Mouse (Mus musculus) midbrain, embryonic 14.5 days (tissue): ENCODE measurements around the gene Kansl1l. TPM values are rescaled to one million over a fixed set of nuclear protein-coding genes. Genes with fewer than 3 reads are reported as not detected.

ENCODE experiments used
- ATAC-seq: fragments of 200-750 bp; cut with Nextera tagmentation; 2 replicates; pipeline ENCODE4 v1.8.0; 2017; ENCODE audit warnings: moderate number of reproducible peaks, moderate library complexity; ENCODE audit not compliant: low FRiP score, low TSS enrichment
- DNase-seq: peaks from one replicate; pipeline ENCODE4 v3.0.0-alpha.2; 2015
- H3K27ac ChIP-seq: fragments of 300-500 bp; sonication (generic); replicated peaks from 2 replicates; pipeline ENCODE4 v1.5.1; 2014; ENCODE audit warnings: mild to moderate bottlenecking, low read depth, low read length, moderate library complexity
- H3K27me3 ChIP-seq: fragments of 300-500 bp; sonication (generic); 2 replicates; pipeline ENCODE4 v1.6.1; 2014; ENCODE audit warnings: low read length, control low read depth, mixed read lengths; ENCODE audit not compliant: control insufficient read depth, insufficient read depth
- H3K36me3 ChIP-seq: fragments of 300-500 bp; sonication (generic); 2 replicates; pipeline ENCODE4 v1.6.1; 2014; ENCODE audit warnings: low read length, control low read depth; ENCODE audit not compliant: control insufficient read depth, insufficient read depth
- H3K4me1 ChIP-seq: fragments of 300-500 bp; sonication (generic); 2 replicates; pipeline ENCODE4 v1.6.1; 2014; ENCODE audit warnings: mild to moderate bottlenecking, antibody characterized with exemption, low read length, control low read depth; ENCODE audit not compliant: control insufficient read depth, insufficient read depth
- H3K4me2 ChIP-seq: fragments of 300-500 bp; sonication (generic); 2 replicates; pipeline ENCODE4 v1.6.1; 2014; ENCODE audit warnings: mild to moderate bottlenecking, low read length, moderate library complexity
- H3K4me3 ChIP-seq: fragments of 300-500 bp; sonication (generic); replicated peaks from 2 replicates; pipeline ENCODE4 v1.5.1; 2014; ENCODE audit warnings: low read depth, low read length
- H3K9ac ChIP-seq: fragments of 300-500 bp; sonication (generic); replicated peaks from 2 replicates; pipeline ENCODE4 v1.6.1; 2014; ENCODE audit warnings: mild to moderate bottlenecking, low read length, moderate library complexity
- H3K9me3 ChIP-seq: fragments of 300-500 bp; sonication (generic); 2 replicates; pipeline ENCODE4 v1.6.1; 2016; ENCODE audit warnings: low read length, control low read depth, mixed read lengths; ENCODE audit not compliant: control insufficient read depth
- WGBS: fragments of 180-500 bp; shearing (Covaris S2); extraction: QIAGEN DNeasy Blood & Tissue Kit; methylation state at CpG from one replicate; pipeline ENCODE4 v1.1.7; 2014; 5-methylcytosine and 5-hydroxymethylcytosine counted together
- polyA plus RNA-seq: library from polyadenylated mRNA; unstranded; fragments of >200 nt; fragmentation: Nextera tagmentation; extraction: Ambion mirVana; gene quantifications from 2 replicates; pipeline ENCODE4 v1.2.1, GENCODE M21; 2014

Kansl1l gene
- polyA plus RNA-seq, 1 experiment from 2014 or later: 13.9 TPM

GRCm38 (mm10) chr1:66672812-66673211 is 144.6 kb downstream of the Kansl1l start:
- no peaks in the 10 kb centered on the region for H3K27me3 ChIP-seq
- WGBS: 90% methylated on average over 7 of the region's 7 CpGs
- no peak overlapping the region for H3K9ac ChIP-seq
- no peak overlapping the region for H3K4me2 ChIP-seq
- no peaks in the 10 kb centered on the region for H3K4me1 ChIP-seq
- H3K4me3 ChIP-seq: no peak overlapping the region
- no peaks in the 10 kb centered on the region for H3K9me3 ChIP-seq
- ATAC-seq: no peak
- H3K27ac ChIP-seq: no peak overlapping the region
- no peaks in the 10 kb centered on the region for H3K36me3 ChIP-seq
- no peak for DNase-seq

DNA sequence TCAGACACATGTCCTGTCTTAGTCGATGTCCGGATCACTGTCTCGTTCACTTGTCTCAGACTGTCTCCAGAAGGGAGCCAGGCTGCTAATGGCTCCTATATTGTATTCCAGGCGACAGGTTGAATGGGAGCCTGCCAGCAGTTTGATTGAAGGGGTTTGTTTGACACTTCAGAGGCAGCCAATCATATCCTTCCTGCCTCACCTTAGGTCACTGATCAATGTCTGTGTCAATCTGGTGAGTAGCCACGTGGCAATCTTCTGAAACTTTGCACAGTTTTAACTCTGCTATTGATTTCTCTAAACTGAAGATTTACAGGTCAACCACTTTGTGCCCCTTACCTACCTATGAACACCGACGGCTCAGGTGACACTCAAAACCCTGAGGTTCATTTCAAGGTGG is 145.9 kb downstream of the Kansl1l start:
- Histone ChIP-seq H3K27me3 (no peaks in the 10 kb centered on the region), H3K27ac (no peak overlapping the region), H3K9ac (no peak overlapping the region), H3K4me1 (no peaks in the 10 kb centered on the region), H3K36me3 (no peaks in the 10 kb centered on the region), H3K4me2 (no peak overlapping the region), H3K4me3 (no peak overlapping the region), H3K9me3 (no peaks in the 10 kb centered on the region)
- ATAC-seq: no peak
- no peak for DNase-seq
- WGBS: 71% methylated on average over 7 of the region's 7 CpGs

Other genes starting within 250 kb of the Kansl1l start
- 36.4 and 36.8 TPM in 2 replicates for gene Rpe, start 116.7 kb downstream of the Kansl1l start, polyA plus RNA-seq
- gene Acadl, start 45.7 kb upstream of the Kansl1l start, polyA plus RNA-seq: 27.9 and 41.1 TPM in 2 replicates
- gene Myl1, start 127.8 kb upstream of the Kansl1l start, polyA plus RNA-seq: 0.30 TPM in 1 of 2 replicates, not detected in the other
- gene Lancl1, start 221.3 kb upstream of the Kansl1l start, polyA plus RNA-seq: 171 and 181 TPM in 2 replicates